Mouse (Mus musculus): ENCODE data around the gene Sypl. TPM values are rescaled to one million over a fixed set of nuclear protein-coding genes. Genes with fewer than 3 reads are reported as not detected.
A peak's percentile ranks its signal among the peaks of the same experiment; 100 is the strongest.

Gene Sypl
- polyA plus RNA-seq, 1 experiment = 54.7 TPM

DNA sequence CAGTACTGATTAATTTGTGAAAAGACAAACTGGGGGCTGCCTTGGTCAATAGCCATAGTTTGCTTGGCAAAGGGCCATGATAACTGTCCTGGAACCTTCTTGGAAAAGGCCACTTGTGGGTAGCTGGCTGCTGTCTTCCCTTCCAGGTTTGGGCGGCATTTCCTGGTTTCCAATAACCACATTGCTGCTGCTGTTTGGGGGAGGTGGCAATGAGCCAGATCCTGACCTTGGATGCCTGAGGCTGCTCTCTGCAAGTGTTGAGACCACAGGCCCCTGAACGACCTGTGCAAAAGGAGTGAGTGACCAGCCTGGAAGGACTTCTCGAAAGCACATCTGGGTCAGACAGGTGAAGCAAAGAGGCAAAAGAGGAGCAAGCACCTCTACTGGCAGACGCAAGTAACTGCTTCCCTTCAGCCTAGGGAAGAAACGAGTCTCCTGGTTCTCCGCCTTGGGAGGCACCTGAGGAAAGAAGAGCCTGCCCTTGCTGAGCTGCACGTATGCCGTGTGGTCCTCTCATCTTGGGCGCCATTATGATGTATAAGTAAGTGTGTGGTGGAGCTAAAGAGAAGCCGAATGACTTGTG lies 74.5 kb downstream of the Sypl start:
- Histone ChIP-seq H3K27me3 (ENCODE audit: control insufficient read depth, insufficient read depth, low read length) (no peaks in the 10 kb centered on the region; the same call in 1 of the 2 replicates), H3K4me3 (replicated peaks; ENCODE audit: insufficient read depth, low read depth, low read length) (no peak overlapping the region), H3K4me1 (ENCODE audit: control insufficient read depth, insufficient read depth, low read length) (peaks cover 2% of the 10 kb centered on the region; the same call in 1 of the 2 replicates), H3K27ac (ENCODE audit: insufficient read depth, low read length) (no peak overlapping the region)
- TF ChIP-seq POLR2A (IDR thresholded peaks at IDR 0.05; ENCODE audit: borderline replicate concordance, insufficient read depth, low read length) (no peak), CTCF (IDR thresholded peaks at IDR 0.05; ENCODE audit: borderline replicate concordance, insufficient read depth, low read depth, low read length) (0 out of 2 replicates have a peak, but pooled peaks have one; percentile 4)
- DNase-seq = no peak
- 65% methylated on average over 10 of the region's 10 CpGs for WGBS

DNA sequence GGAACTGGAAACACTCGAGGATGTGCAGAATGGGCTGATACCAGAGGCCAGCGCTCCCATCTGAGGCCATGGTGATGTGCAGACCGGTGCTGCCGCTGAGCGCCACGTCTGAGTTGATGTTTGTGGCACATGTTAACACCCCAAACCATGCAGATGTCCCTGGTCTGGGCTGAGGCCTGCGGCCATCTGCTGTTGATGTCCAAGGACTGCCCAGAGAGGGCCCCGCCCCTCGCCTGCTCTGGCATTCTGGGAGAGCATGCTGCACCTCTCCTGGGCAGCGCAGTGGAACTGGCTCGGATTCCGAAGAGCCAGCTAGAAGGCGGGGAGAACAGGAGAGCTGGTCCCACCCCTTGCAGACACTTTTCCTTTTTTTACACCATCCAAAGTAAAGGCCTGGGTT lies 75.0 kb downstream of the Sypl start:
- no peak for DNase-seq
- H3K4me3 ChIP-seq (replicated peaks; ENCODE audit: insufficient read depth, low read depth, low read length) = no peak overlapping the region
- WGBS = 47% methylated on average over 13 of the region's 13 CpGs
- H3K27me3 ChIP-seq (ENCODE audit: control insufficient read depth, insufficient read depth, low read length) = no peaks in the 10 kb centered on the region; the same call in 1 of the 2 replicates
- peaks cover 2% of the 10 kb centered on the region; the same call in 1 of the 2 replicates for H3K4me1 ChIP-seq (ENCODE audit: control insufficient read depth, insufficient read depth, low read length)
- TF ChIP-seq POLR2A (IDR thresholded peaks at IDR 0.05; ENCODE audit: borderline replicate concordance, insufficient read depth, low read length) (no peak), CTCF (IDR thresholded peaks at IDR 0.05; ENCODE audit: borderline replicate concordance, insufficient read depth, low read depth, low read length) (no peak)
- no peak overlapping the region for H3K27ac ChIP-seq (ENCODE audit: insufficient read depth, low read length)

Other genes with a start within 250 kb of the Sypl start
- 29.8 and 30.2 TPM in 2 replicates for gene Nampt, start 134.3 kb upstream of the Sypl start, polyA plus RNA-seq (2012; rRNA removed)
- 1.4 TPM in 2 replicates for gene Cdhr3, start 139.0 kb downstream of the Sypl start, polyA plus RNA-seq (2012; rRNA removed)
- 38.7 and 40.9 TPM in 2 replicates for gene Atxn7l1, start 193.8 kb downstream of the Sypl start, polyA plus RNA-seq (2012; rRNA removed)